Mouse (Mus musculus) layer of hippocampus, postnatal 14 days (tissue): ENCODE data around the gene Ei24. TPM values are rescaled to one million over a fixed set of nuclear protein-coding genes. Genes with fewer than 3 reads are reported as not detected.

Source experiments
- DNase-seq, 2 experiments: peaks; one replicate each; pipeline ENCODE4 v3.0.0; 2021 to 2022; ENCODE audit warnings: low spot score in 2 of 2, mixed read lengths in 1 of 2
- long read RNA-seq, 2 experiments: library from polyadenylated mRNA; stranded (forward); transcript quantifications; one replicate each; pipeline ENCODE4 v2.0.0; 2021
- total RNA-seq, 2 experiments: library from RNA; stranded (reverse); gene quantifications; 2 replicates each; pipeline ENCODE4 v1.2.3; 2021

Ei24 gene
- 100 to 1,000 TPM; 109 to 115 TPM for total RNA-seq
- long read RNA-seq, experiment 1, transcript Ei24-201 (11 exons, 2,220 nt): major isoform, 73 of 90 reads
- long read RNA-seq, experiment 1, partial matches to known transcripts: 1 of 90 reads
- long read RNA-seq, experiment 1, other reads (novel, unspliced or antisense): 11 of 90 reads
- long read RNA-seq, experiment 2, transcript Ei24-201 (11 exons, 2,220 nt): major isoform, 70 of 94 reads
- long read RNA-seq, experiment 2, partial matches to known transcripts: 7 of 94 reads
- long read RNA-seq, experiment 2, other reads (novel, unspliced or antisense): 15 of 94 reads

DNA sequence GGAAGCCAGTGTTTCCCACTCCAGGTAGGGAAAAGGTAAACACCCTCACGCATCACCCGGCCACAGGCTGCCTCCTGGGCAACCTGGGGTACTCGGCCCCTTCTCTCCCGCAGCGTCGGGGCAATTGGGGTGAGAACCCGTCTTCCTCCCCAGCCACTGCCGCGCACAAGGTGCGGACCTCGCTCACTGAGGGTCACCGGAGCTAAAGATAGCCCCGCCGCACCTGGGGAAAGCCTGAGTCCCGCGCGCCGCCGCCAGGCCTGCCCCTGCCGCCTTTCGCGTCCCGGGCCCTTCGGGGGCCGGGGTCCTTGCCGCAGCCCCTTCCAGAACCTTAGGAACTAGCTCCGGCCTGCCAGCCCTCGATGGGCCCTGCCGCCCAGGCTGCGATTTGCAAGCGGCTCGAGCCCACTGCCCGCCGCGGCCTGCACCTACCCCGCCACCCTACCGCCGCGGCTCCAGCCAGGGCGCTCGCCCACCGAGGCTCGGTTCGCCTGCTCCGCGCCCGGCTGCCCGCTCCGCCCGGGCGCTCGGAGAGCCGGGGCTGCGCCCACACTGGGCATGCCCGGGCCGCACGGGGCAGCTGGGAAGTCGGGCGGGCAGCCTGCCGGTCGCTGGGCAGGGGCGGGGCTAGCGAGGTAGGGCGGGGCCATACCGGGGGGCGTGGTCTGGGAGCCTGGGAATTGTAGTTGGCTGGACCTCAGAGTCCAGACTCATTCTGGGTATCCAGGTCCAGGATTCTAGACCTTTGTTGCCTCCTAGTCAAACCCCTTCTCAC is at the start of gene Ei24:
Ei24 (minus strand) TSS at position 613 of the 775 bp plus-strand sequence.
- peak; percentile 88 to 93 for DNase-seq

DNA sequence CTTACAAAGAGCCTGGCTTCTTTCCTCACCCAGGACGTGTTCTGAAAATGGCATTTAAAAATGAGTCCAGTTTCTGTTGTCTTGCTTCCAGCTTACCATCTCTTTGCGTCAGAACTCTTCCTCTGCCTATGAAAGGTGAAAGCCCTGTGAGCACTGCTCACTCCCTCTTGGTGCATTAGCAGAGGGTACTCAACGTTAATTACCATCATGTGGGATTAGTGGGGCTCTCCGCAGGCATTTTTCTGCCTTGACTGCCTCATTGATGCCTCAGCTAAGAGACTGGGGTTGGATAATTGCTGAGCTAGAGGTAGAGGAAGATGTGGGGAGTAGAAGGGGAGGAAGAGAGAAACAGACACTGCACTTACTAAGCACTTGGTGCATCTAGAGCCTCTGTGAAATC is 49.2 kb upstream of the Ei24 start:
- no peak for DNase-seq

DNA sequence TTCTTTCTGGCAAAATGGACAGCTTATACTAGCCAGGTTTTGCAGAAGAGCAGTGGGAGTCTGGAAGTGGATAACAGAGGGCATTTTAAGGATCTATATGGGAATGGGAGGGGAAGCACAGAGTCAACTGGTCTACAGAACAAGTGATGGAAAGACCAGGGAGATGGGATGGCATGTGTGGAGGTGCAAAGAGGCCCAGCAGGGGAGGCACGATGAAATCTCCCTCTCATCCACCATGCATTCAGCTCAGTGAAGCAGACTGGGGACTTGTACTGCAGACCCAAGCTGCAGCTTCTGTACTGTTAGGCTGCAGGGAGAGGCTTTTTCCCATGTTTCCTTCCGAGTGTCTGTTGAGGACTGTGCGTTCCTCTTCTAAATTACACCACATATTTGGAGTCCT is 36.7 kb upstream of the Ei24 start:
- no peak for DNase-seq

DNA sequence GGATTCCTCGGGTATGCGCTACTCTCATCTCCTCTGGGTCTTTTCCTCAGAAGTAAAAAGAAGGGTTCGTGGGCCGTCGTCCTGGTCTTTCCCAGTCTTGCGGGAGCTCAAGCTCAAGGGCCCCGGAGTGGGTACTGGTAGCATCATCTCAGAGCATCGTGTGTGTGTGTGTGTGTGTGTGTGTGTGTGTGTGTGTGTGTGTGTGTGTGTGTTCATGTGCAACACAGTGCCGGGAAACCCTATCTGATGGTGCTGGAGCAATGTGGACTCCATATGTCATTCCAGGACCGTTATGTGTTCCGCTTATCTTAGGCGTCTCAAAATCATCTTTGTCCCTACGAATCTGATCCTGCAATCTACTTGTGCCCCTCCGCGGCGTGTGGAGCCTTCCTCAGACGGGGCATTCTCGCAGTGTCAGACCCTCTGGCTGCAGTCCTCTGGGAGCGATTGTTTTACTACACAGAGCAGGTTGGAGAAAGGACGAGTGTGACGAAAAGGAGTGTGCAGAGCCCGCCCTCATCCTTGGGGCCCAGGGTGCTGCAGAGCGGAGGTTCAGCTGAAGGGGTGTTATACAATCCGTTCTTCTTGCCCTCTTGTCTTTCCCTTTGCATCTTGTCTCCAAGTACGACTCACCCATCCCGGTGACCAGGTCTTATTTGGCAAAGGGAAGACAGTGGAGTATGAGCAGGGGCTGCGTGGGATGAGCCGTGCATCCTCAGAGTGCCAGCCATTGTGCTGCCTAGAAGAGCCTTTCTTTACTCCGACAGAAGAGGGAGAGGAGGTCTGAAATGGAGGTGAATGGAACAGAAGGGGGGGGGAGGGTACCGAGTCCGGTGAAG is 36.1 kb upstream of the Ei24 start:
- peak; percentile 65 to 68 for DNase-seq

DNA sequence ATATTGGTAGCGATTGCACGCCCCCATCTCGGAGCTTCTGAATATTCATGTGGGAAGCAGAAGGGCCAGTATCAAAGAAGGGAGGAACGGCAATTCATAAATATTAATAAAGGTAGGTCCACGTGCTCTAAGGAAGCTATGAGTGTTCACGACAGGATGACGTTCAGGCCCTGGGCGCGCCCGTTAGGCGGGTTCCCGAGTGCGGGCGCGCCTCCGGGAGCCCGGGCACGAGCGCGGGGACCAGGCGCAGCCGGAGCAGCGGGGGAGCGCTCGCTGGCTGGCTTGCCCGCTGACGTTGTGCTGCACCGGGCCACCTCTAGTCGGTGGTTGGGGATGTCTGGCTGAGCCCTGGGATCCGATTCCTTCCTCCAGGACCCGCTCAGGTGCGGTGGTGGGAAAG is 35.3 kb upstream of the Ei24 start:
- DNase-seq: peak; percentile 88 to 95

DNA sequence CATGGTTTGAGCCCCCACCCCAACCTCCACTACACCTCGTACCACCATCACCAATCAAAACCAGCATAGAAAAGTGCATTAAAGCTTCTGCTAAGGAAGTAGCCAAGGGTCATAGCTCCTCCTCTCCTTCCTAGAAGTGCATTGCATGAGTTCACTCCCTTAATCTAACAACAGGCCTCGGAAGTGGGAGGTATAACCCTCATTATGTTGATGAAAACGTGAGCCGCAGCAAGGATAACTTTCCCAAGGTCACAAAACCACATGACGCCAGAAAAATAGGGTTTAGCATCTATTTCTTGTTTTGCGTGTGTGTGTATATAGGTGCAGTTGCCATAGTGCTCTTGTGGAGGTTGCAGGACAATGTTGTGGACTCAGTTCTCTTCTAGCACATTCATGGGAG is 34.2 kb upstream of the Ei24 start:
- DNase-seq: no peak

DNA sequence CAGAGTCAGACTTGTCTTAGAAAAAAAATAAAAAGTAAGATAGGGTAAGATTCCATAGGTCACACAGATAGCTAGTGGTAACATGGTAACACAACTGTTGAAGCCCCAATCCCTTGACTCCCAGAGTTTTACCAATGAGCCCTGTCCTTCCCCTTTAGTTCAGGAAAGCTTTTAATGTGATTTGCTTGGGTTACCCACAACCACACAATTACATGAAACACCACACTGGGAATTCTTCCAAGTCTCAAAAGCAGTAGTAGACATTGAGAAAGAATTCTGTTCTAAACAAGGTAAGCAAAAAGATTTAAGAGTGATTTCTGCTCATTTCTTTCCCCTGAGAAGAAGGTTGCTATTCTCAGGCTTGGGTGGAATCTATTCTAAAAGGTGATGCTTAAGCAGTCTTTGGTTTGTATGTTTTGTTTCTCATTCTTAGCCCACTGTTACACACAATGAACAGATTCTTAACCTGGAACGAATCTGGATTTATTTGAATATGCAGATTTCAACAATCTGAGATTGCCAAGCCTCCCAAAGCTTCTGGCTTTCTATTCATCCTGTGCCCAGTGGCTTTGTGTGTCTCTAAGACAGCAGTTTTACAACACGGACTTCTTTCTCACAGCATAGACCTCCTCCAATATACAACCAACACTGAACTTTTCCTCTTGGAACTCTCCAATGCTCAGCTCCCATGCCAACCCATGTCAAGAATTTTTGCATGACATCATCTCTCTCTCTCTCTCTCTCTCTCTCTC is 29.6 kb upstream of the Ei24 start:
- no peak for DNase-seq

DNA sequence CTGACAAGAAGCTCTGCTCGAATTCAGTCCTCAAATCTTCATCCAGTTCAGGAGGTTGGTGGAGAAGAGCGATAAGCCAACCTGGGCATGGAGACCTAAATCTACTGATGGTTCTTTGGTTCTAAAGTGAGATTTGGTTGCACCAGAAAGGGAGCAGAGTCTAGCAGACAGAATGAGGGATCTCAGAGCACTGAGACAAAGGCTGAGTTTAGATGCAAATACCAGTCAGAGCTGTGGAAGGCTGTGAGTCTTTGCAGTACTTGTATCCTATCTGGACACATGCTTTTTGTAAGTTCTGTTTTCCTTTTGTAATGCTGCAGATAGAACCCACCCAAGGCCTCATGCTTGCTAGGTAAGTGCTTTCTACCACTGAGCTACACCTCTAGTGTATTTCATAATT is 24.8 kb upstream of the Ei24 start:
- no peak for DNase-seq

DNA sequence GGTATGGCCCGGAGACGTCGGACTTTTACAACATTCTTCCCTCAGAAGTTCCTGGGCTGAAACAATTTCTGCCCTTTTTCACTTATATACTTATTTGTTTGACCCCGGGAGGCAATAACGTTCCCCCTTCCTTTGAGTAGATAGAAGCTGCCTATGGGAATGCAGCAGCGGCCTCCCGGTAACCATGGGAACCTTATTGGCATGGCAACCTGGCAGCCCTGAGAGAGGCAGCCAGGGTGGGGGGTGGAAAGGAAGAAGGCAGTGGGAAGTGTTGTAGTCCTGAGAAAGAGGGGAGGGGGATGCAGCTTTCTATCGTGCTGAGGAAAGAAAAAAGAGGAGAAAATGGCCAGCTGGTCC is 24.4 kb upstream of the Ei24 start, which contains the start of gene Fez1:
Fez1 (plus strand) TSS at position 221 of the 357 bp plus-strand sequence.
- DNase-seq: peak; percentile 87 to 95

DNA sequence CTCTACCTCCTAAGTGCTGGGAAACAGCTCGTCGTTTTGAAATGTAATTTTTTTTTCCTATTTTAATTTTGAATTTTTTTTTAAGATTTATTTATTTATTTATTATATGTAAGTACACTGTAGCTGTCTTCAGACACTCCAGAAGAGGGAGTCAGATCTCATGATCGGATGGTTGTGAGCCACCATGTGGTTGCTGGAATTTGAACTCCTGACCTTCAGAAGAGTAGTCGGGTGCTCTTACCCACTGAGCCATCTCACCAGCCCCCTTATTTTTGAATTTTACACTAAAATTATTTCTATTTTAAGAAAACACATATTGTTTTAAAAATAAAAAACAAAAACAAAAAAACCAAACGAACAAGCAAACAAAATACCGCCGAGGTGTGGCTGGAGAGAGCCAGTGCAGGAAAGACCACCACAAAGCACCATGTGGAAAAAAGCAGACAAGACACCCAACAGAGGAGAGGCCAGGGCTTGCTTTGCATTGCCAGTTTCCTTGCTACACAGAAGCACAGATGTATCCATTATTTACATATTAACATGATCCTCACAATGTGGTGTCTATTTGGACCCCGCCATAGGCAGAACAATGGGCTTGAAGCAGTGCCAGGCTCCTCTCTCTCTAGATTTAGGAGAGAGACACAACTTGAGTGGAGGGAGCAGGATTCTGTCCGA is 23.9 kb upstream of the Ei24 start:
- DNase-seq: no peak

DNA sequence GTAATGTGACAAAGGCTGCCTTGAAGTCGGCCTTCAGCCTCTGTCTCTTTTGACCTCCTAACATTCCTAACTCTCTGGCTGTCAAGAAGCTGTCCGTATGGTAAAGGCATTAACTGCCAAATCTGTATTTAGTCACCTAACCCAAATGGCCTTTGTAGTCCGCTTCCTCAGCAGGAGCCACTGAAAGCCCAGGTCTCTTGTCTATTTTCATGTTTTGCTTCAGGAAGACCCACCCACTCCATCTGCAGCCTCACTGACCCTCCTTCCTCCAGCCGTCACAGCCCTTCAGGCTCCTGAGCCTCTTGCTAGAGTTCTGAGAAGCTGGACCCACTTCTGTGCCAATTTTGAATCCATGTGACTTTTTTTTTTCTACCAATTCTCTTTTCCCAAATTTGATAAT is 21.7 kb upstream of the Ei24 start:
- DNase-seq: no peak

DNA sequence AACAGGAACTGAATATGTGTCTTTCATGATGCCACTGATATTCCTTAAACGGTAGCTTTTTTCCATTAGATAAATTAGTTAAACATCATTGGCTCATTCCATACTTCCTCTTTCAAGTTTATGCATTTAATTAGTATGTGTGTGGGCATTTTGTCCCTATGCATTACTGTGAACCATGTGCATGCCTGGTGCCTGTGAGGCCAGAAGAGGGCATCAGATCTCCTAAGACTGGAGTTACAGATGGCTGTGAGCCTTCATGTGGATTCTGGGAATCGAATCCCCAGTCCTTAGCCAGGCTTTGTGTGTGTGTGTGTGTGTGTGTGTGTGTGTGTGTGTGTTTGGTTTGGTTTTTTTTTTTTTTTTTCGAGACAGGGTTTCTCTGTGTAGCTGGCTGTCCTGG is 17.3 kb upstream of the Ei24 start:
- no peak for DNase-seq

DNA sequence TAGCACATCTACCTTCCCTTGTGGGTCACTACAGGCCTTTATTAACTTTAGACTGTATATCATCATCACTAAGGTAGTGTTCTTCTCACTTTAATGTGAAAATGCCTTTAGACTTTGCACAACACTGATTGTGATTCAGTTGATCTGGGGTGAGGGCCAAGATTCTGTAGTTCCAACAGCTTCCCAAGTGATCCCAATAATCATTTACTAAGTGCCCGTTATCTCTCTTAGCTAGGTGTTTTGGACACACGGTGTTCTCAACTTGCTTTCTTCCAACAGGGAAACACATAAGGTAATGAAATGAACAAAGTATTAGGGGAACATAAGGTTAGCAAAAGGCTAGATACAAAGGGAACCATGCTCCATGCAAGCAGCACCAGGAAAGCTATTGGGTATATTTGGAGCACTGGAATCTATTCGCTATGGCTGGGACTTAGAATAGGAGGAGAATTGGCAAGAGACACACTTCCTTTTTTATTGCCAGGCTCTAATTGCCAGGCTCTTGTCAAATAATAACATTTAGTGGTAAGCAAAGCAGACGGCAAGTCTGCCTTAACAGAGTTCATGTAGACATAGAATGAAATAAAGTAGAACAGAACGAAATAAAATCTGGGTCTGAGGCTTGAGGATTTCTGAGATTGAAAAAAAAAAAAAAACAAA is 11.1 kb upstream of the Ei24 start:
- DNase-seq: peak in 1 of 2 experiments; percentile 77

DNA sequence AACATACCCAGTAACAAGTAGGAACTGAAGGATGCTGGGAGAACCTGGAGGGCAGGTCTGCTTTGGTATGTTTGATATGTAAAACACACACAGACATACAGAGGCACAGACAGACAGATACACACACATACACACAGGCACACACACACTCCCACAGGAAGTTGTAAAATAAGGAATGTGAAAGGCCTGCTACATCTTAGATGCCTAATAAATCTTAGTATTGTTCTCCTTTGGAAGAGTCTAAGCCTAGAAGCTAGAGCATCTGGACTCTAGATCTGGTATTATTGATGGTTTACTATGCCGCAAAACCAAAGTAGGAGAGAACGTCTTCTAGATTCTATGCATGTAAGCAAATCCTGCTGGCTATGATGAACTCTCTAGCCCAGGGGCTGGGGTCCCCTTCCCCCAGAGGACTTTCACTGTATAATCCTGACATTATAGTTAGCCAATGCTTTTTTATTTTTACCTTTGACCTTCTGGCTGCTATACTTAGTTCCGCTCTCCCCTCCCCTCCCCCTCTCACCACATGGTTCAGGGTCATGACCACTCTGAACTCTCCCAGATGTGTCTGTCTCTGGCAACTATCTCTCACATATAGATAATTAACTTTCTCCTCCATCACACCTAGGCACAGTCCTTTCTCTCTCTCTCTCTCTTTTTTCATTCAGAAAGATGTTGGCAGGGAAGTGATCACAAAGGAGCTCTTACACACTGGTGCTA is 8.2 kb upstream of the Ei24 start:
- no peak for DNase-seq

DNA sequence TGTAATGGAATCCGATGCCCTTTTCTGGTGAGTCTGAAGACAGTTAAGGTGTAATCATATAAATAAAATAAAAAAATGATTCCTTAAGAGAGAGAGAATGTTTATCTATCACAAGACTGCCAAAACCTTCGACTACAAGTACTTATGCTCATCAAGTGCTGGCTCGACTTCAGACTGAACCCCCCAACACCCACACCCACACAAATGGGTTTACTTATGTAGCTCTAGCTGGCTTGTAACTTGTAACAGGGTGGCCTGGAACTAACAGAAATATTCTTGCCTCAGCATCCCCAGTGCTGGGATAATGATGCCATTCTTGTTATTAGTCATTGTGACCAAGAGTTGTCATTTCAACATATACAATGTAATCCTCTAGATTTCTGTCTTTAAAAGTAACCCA is 6.7 kb upstream of the Ei24 start:
- DNase-seq: no peak

DNA sequence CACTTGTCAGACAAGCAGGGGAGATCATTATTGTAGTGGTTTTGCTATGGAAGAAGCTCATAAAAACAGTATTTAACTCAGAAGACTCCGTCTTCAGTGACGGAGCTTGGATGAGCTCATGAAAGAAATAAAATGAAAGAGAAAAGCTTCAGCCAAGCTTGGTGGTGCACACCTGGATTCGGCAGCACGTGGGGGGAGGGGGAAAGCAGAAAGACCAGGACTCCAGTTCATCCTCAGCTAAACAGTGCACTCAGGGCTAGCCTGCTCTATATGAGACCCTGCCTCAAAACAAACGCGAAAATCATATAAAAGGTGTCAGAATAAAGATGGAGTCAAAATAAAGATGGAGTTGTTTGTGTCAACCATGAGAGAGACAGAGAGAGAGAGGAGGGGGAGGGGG is 6.2 kb upstream of the Ei24 start:
- no peak for DNase-seq

DNA sequence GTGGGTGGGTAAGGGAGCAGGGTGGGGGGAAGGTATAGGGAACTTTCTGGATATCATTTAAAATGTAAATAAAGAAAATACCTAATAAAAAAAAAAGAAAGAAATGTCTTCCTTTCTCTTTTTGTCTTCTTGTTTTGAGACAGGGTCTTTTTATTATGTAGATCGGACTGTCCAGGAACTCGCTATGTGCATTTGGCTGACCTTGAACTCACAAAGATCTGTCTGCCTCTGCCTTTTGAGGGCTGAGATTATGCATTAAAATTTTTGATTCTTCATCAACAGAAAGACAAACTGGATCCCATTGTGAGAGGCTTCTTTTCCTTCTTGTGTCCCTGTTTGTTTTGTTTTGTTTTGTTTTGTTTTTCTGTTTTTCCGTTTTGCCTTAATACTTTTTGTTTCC is 5.8 kb upstream of the Ei24 start:
- no peak for DNase-seq

DNA sequence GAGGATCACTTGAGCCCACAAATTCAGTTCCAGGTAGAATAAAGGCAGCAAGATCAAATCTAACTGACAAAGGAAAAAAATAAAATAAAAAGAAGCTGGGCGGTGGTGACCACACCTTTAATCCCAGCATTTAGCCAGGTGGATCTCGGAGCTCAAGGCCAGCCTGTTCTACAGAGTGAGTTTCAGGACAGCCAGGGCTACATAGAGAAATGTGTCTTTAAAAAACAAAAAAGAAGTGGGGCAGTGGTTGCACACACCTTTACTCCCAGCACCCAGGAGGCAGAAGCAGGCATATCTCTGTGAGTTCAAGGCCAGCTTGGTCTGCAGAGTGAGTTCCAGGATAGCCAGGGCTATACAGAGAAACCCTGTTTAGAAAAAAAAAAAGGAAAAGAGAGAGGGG is 4.8 kb upstream of the Ei24 start:
- no peak for DNase-seq

DNA sequence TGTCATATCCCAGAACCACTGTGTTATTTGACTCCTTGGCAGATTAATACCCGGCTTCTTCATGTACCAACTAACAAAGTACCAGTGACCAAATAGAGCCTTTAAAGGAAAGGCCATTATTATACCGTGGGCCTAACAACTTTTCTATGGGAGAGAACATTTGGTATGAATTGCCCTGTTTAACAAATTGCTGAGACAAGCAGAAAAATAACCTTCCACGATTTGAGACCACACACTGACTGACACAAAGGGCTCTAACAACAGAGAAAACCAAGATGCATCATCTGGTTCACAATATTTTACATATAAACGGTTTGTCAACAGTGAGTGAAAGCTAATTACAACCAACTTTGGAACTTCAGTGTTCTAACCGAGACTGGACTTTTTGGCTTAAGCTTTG is 969 bp downstream of the Ei24 start:
- no peak for DNase-seq
